Mouse (Mus musculus): ENCODE measurements at regions not wholly inside any gene's neighbourhood (a gene's known extent, or its start where the extent isn't known, plus 50 kb on each side); places are given as distances from the start of the nearest gene placed in this dataset.
"Not testable (repeated sequence)": the region's sequence is repeated elsewhere in the genome, so short reads cannot be mapped to it uniquely, and the experiment has no call there.

DNA sequence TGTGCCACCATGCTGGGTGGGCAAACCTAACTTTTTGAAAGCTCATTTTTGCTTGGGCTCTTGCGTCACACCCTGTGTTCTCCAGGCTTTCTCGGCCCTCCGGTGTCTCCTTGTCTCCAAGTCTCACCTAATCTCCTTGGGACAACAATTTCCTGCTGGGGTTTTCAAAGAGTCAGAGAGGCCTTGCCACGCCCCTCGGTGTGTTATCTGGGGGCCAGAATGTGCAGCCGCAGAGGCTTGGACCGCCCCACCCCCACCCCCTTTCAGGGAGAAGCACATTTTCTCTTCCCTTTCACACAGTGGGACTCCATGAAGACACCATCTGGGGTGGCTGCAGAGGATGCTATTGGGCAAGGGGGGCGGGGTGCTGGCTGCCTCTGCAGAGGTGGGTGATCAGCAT lies 76.9 kb upstream of the Med13l start:
- Histone ChIP-seq H3K27me3 (ENCODE audit: control insufficient read depth, insufficient read depth, insufficient read length) (no peaks in the 10 kb centered on the region), H3K4me3 (ENCODE audit: insufficient read depth, poor library complexity, severe bottlenecking) (no peak overlapping the region), H3K79me2 (ENCODE audit: control insufficient read depth, insufficient read depth) (no peaks in the 10 kb centered on the region), H3ac (ENCODE audit: control insufficient read depth, insufficient read length, low read depth) (no peak overlapping the region), H3K36me3 (ENCODE audit: control insufficient read depth, insufficient read depth) (no peaks in the 10 kb centered on the region), H3K79me3 (ENCODE audit: low read depth) (no peaks in the 10 kb centered on the region)
- TF ChIP-seq CEBPB (IDR thresholded peaks at IDR 0.05; ENCODE audit: low read depth) (no peak), FOSL1 (IDR thresholded peaks at IDR 0.05; ENCODE audit: insufficient read depth, low read length, poor library complexity, severe bottlenecking) (no peak), MYOG (IDR thresholded peaks at IDR 0.05; ENCODE audit: control insufficient read depth, extremely low read depth, insufficient read length) (no peak)

DNA sequence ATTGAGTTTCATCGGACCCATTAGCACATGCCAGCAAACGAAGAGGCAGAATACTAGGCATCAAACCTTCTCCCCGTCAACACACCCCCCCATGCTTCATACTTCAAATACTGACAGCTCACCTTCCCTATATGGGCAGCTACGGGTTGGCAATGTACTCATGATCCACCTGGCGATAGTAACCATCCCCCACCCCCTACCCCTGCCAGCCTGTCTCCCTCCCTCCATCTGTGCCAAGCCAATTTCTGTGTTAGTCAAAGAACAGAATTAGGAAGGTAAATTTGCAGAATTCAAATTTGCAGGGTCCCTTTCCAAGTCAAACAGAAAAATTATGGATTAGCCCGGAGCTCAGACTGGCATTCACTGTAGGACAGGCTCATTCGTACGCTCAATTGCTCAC lies 75.3 kb upstream of the Med13l start:
- H3K79me3 ChIP-seq (ENCODE audit: low read depth), result no peaks in the 10 kb centered on the region
- no peaks in the 10 kb centered on the region for H3K27me3 ChIP-seq (ENCODE audit: control insufficient read depth, insufficient read depth, insufficient read length)
- no peaks in the 10 kb centered on the region for H3K36me3 ChIP-seq (ENCODE audit: control insufficient read depth, insufficient read depth)
- H3ac ChIP-seq (ENCODE audit: control insufficient read depth, insufficient read length, low read depth), result no peak overlapping the region
- no peak overlapping the region for H3K4me3 ChIP-seq (ENCODE audit: insufficient read depth, poor library complexity, severe bottlenecking)
- TF ChIP-seq MAX (IDR thresholded peaks at IDR 0.05) (no peak), CTCF (IDR thresholded peaks at IDR 0.05; ENCODE audit: control insufficient read depth, insufficient read depth, insufficient read length) (no peak), CEBPB (IDR thresholded peaks at IDR 0.05; ENCODE audit: low read depth) (no peak), USF1 (IDR thresholded peaks at IDR 0.05; ENCODE audit: low read depth) (no peak), MYOG (IDR thresholded peaks at IDR 0.05; ENCODE audit: control insufficient read depth, extremely low read depth, insufficient read length) (no peak), FOSL1 (IDR thresholded peaks at IDR 0.05; ENCODE audit: insufficient read depth, low read length, poor library complexity, severe bottlenecking) (no peak), MYOD1 (IDR thresholded peaks at IDR 0.05; ENCODE audit: control insufficient read depth, insufficient read length, low read depth) (no peak)
- H3K79me2 ChIP-seq (ENCODE audit: control insufficient read depth, insufficient read depth), result no peaks in the 10 kb centered on the region

DNA sequence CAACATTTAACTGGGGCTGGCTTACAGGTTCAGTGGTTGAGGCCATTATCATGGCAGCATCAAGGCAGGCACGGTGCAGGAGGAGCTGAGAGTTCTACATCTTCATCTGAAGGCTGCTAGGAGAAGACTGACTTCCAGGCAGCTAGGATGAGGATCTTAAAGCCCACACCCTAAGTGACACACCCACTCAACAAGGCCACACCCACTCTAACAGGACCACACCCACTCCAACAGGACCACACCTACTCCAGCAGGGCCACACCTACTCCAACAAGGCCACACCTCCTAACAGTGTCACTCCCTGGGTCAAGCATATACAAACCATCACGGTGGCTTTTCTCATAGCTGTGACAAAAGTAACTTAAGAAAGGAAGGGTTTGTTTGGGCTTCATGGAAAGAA lies 68.0 kb upstream of the Med13l start:
- H3K36me3 ChIP-seq (ENCODE audit: control insufficient read depth, insufficient read depth); H3K4me3 ChIP-seq (ENCODE audit: insufficient read depth, poor library complexity, severe bottlenecking); H3K27me3 ChIP-seq (ENCODE audit: control insufficient read depth, insufficient read depth, insufficient read length); H3ac ChIP-seq (ENCODE audit: control insufficient read depth, insufficient read length, low read depth); H3K79me2 ChIP-seq (ENCODE audit: control insufficient read depth, insufficient read depth); H3K79me3 ChIP-seq (ENCODE audit: low read depth): not testable (repeated sequence)

DNA sequence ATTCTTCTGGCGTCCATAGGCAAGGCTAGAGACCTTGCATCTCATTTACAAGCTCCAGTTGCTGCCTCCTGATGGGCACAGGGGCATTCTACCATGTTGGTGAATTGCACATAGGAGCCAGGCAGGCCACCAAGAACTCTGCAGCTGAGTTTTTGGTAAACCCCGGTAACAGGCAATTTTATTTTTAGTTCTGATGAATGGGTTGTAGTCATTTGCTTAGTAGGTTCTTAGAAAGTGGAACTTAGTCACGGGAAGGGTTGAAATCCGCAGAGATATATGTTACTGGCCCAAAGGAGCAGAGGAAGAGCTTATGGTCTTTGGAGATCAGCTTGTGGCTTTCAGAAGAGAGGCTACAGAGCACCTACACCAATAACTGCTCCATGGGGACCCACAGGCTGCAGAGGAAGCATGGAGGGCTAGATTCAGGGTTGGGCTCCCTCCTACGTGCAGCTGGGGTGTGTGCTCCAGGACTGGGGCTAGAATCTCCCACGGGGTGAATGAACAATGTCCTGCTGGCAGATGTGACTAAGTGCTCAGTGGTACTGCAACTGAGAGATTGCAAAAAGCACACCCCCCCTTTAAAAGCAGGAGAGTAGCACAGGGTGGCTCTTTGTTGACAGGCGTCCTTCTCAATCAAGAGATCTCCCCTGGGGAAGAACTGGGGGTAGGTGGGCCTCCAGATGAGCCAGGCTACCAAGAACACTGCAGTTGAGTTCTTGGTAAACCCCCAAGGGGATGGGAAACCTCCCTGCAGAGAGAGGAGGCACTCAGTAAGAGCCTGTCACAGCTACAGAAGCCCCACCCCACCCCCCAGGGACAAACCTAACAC lies 65.6 kb upstream of the Med13l start:
- Histone ChIP-seq H3K36me3 (ENCODE audit: control insufficient read depth, insufficient read depth) (no peaks in the 10 kb centered on the region), H3K79me2 (ENCODE audit: control insufficient read depth, insufficient read depth) (no peaks in the 10 kb centered on the region), H3K27me3 (ENCODE audit: control insufficient read depth, insufficient read depth, insufficient read length) (no peaks in the 10 kb centered on the region), H3ac (ENCODE audit: control insufficient read depth, insufficient read length, low read depth) (no peak overlapping the region), H3K4me3 (ENCODE audit: insufficient read depth, poor library complexity, severe bottlenecking) (no peak overlapping the region), H3K79me3 (ENCODE audit: low read depth) (no peaks in the 10 kb centered on the region)
- TF ChIP-seq CTCF (IDR thresholded peaks at IDR 0.05; ENCODE audit: control insufficient read depth, insufficient read depth, insufficient read length), result no peak
- no peak for TF ChIP-seq MYOG (IDR thresholded peaks at IDR 0.05; ENCODE audit: control insufficient read depth, extremely low read depth, insufficient read length)
- no peak for TF ChIP-seq FOSL1 (IDR thresholded peaks at IDR 0.05; ENCODE audit: insufficient read depth, low read length, poor library complexity, severe bottlenecking)
- no peak for TF ChIP-seq MAX (IDR thresholded peaks at IDR 0.05)
- TF ChIP-seq MYOD1 (IDR thresholded peaks at IDR 0.05; ENCODE audit: control insufficient read depth, insufficient read length, low read depth), result no peak
- no peak for TF ChIP-seq USF1 (IDR thresholded peaks at IDR 0.05; ENCODE audit: low read depth)
- TF ChIP-seq CEBPB (IDR thresholded peaks at IDR 0.05; ENCODE audit: low read depth), result no peak

DNA sequence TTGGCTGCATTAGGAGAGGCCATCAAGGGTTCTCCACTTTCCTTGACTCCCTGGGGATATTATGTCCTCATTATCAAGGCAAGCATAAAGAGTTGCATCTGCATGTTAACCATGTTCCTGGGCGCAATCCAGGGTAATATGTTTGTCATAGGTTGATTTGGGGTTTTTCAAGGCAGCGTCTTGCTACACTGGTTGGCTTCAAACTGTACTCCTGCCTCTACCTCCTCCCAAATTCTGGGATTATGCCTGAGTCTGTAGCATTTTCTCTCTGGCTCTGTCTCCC lies 65.1 kb upstream of the Med13l start:
- Histone ChIP-seq H3K4me3 (ENCODE audit: insufficient read depth, poor library complexity, severe bottlenecking) (no peak overlapping the region), H3K36me3 (ENCODE audit: control insufficient read depth, insufficient read depth) (no peaks in the 10 kb centered on the region)
- TF ChIP-seq MAX (IDR thresholded peaks at IDR 0.05) (no peak), USF1 (IDR thresholded peaks at IDR 0.05; ENCODE audit: low read depth) (no peak), FOSL1 (IDR thresholded peaks at IDR 0.05; ENCODE audit: insufficient read depth, low read length, poor library complexity, severe bottlenecking) (no peak), MYOG (IDR thresholded peaks at IDR 0.05; ENCODE audit: control insufficient read depth, extremely low read depth, insufficient read length) (no peak), MYOD1 (IDR thresholded peaks at IDR 0.05; ENCODE audit: control insufficient read depth, insufficient read length, low read depth) (no peak), CTCF (IDR thresholded peaks at IDR 0.05; ENCODE audit: control insufficient read depth, insufficient read depth, insufficient read length) (no peak), CEBPB (IDR thresholded peaks at IDR 0.05; ENCODE audit: low read depth) (no peak)

DNA sequence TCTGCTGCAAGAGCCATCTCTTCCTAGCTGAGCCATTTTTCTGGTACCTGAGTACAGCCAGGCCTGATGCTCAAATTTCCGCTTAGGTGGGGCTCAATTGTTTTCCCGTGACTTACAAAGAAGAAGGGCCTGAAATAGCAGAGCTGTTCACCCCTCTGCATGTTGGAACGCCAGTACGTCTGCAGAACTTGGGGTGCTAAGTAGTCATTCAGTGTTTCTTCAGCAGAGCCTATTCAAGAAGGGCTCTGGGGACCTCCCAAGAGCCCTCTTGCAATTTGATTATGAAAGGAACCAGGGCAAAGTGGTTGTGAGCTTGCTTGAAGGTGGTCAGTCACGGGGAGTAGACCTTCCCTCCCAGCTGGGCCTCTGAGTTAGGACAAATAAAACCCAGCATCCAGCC lies 58.9 kb upstream of the Med13l start:
- H3ac ChIP-seq (ENCODE audit: control insufficient read depth, insufficient read length, low read depth), result no peak overlapping the region
- H3K4me3 ChIP-seq (ENCODE audit: insufficient read depth, poor library complexity, severe bottlenecking), result no peak overlapping the region
- H3K79me3 ChIP-seq (ENCODE audit: low read depth), result no peaks in the 10 kb centered on the region
- H3K27me3 ChIP-seq (ENCODE audit: control insufficient read depth, insufficient read depth, insufficient read length), result no peaks in the 10 kb centered on the region
- H3K79me2 ChIP-seq (ENCODE audit: control insufficient read depth, insufficient read depth), result no peaks in the 10 kb centered on the region
- no peaks in the 10 kb centered on the region for H3K36me3 ChIP-seq (ENCODE audit: control insufficient read depth, insufficient read depth)
- TF ChIP-seq MAX (IDR thresholded peaks at IDR 0.05), result no peak
- no peak for TF ChIP-seq CEBPB (IDR thresholded peaks at IDR 0.05; ENCODE audit: low read depth)
- no peak for TF ChIP-seq MYOG (IDR thresholded peaks at IDR 0.05; ENCODE audit: control insufficient read depth, extremely low read depth, insufficient read length)
- no peak for TF ChIP-seq CTCF (IDR thresholded peaks at IDR 0.05; ENCODE audit: control insufficient read depth, insufficient read depth, insufficient read length)
- TF ChIP-seq MYOD1 (IDR thresholded peaks at IDR 0.05; ENCODE audit: control insufficient read depth, insufficient read length, low read depth), result no peak
- TF ChIP-seq FOSL1 (IDR thresholded peaks at IDR 0.05; ENCODE audit: insufficient read depth, low read length, poor library complexity, severe bottlenecking), result no peak
- no peak for TF ChIP-seq USF1 (IDR thresholded peaks at IDR 0.05; ENCODE audit: low read depth)

More for the DNA sequence above, 65.1 kb upstream of the Med13l start:
- no peaks in the 10 kb centered on the region for H3K79me3 ChIP-seq (ENCODE audit: low read depth)
- no peaks in the 10 kb centered on the region for H3K27me3 ChIP-seq (ENCODE audit: control insufficient read depth, insufficient read depth, insufficient read length)
- H3K79me2 ChIP-seq (ENCODE audit: control insufficient read depth, insufficient read depth), result no peaks in the 10 kb centered on the region
- no peak overlapping the region for H3ac ChIP-seq (ENCODE audit: control insufficient read depth, insufficient read length, low read depth)

Data from C2C12 (cell line).